Mouse (Mus musculus) layer of hippocampus, adult 11-12 months (tissue): ENCODE measurements at regions not wholly inside any gene's neighbourhood (a gene's known extent, or its start where the extent isn't known, plus 50 kb on each side); places are given as distances from the start of the nearest gene placed in this dataset.

ENCODE experiments used
- DNase-seq: peaks from one replicate; pipeline ENCODE4 v3.0.0; 2022; ENCODE audit warnings: low spot score

- DNase-seq = no peak
Observed at GRCm38 (mm10) chr9:84408260-84409203, 483.6 kb downstream of the Bckdhb start.
